In the genomic region with DNA sequence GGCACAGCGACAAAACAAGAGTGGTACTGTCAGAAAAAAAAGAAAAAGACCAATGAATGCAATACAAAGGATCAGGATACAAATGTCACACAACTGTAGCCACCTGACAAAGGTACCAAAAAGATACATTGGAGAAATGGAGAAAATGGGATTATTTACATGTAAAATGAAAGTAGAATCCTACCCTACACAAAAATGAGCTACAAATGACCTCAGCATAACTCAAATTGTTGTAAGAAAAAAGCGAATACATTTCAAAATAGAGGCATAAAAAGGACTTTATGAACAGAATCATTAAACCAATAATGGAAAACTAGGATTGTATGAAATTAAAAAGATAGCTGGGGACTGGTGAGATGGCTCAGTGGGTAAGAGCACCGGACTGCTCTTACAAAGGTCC, we compare ENCODE assay signal across 1 mouse cellular context.
TF ChIP-seq lines count a peak whose summit lies in the region.

No protein-coding gene starts in this region.

TF ChIP-seq in CH12.LX, 34 proteins besides CTCF, POLR2A, EP300 and RAD21:
- TF ChIP-seq MYC (IDR thresholded peaks at IDR 0.05; ENCODE audit: low read depth, low read length) (0 out of 2 replicates have a peak, but pooled peaks have one; percentile 12), USF2 (conservative IDR thresholded peaks at IDR 0.05; ENCODE audit: low read depth, low read length) (no peak)
TF ChIP-seq in CH12.LX: peak in this region for 1.
